Mouse (Mus musculus): ENCODE results near the gene Cux2. TPM values are rescaled to one million over a fixed set of nuclear protein-coding genes. Genes with fewer than 3 reads are reported as not detected.

The Cux2 gene
- polyA plus RNA-seq, 1 experiment from 2014 or later, result 9.0 TPM

GRCm38 (mm10) chr5:121944021-121944790, 105.7 kb downstream of the Cux2 start:
- Histone ChIP-seq H3K36me3 (ENCODE audit: insufficient read depth, low read length) (no peaks in the 10 kb centered on the region), H3K4me2 (replicated peaks; ENCODE audit: low read depth, low read length) (no peak overlapping the region), H3K4me3 (ENCODE audit: low read length) (no peak overlapping the region), H3K9ac (replicated peaks; ENCODE audit: low read length) (no peak overlapping the region), H3K9me3 (ENCODE audit: low read length) (no peaks in the 10 kb centered on the region), H3K27ac (ENCODE audit: low read length) (no peak overlapping the region), H3K4me1 (ENCODE audit: insufficient read depth, low read length) (peaks cover 20% of the 10 kb centered on the region), H3K27me3 (ENCODE audit: insufficient read depth, low read length) (no peaks in the 10 kb centered on the region)
- WGBS, result 87% methylated on average over 16 of the region's 16 CpGs
- no peak for ATAC-seq (ENCODE audit: low FRiP score, low TSS enrichment)

GRCm38 (mm10) chr5:121943472-121943871, 106.4 kb downstream of the Cux2 start:
- ATAC-seq (ENCODE audit: low FRiP score, low TSS enrichment), result no peak
- WGBS, result 61% methylated on average over 7 of the region's 7 CpGs
- no peak overlapping the region for H3K4me3 ChIP-seq (ENCODE audit: low read length)
- H3K9me3 ChIP-seq (ENCODE audit: low read length), result no peaks in the 10 kb centered on the region
- H3K27ac ChIP-seq (ENCODE audit: low read length), result no peak overlapping the region
- no peak overlapping the region for H3K9ac ChIP-seq (replicated peaks; ENCODE audit: low read length)
- H3K4me2 ChIP-seq (replicated peaks; ENCODE audit: low read depth, low read length), result no peak overlapping the region
- H3K27me3 ChIP-seq (ENCODE audit: insufficient read depth, low read length), result no peaks in the 10 kb centered on the region
- H3K36me3 ChIP-seq (ENCODE audit: insufficient read depth, low read length), result no peaks in the 10 kb centered on the region
- H3K4me1 ChIP-seq (ENCODE audit: insufficient read depth, low read length), result peaks cover 13% of the 10 kb centered on the region

GRCm38 (mm10) chr5:121938065-121938849, 111.6 kb downstream of the Cux2 start:
- Histone ChIP-seq H3K27ac (ENCODE audit: low read length) (no peak overlapping the region), H3K4me1 (ENCODE audit: insufficient read depth, low read length) (peaks cover 17% of the 10 kb centered on the region), H3K4me2 (replicated peaks; ENCODE audit: low read depth, low read length) (no peak overlapping the region), H3K36me3 (ENCODE audit: insufficient read depth, low read length) (no peaks in the 10 kb centered on the region), H3K9ac (replicated peaks; ENCODE audit: low read length) (no peak overlapping the region), H3K9me3 (ENCODE audit: low read length) (no peaks in the 10 kb centered on the region), H3K27me3 (ENCODE audit: insufficient read depth, low read length) (no peaks in the 10 kb centered on the region), H3K4me3 (ENCODE audit: low read length) (no peak overlapping the region)
- 70% methylated on average over 18 of the region's 18 CpGs for WGBS
- no peak for ATAC-seq (ENCODE audit: low FRiP score, low TSS enrichment)

- 18% methylated on average over 9 of the region's 9 CpGs for WGBS
- Histone ChIP-seq H3K4me3 (ENCODE audit: low read length) (no peak overlapping the region), H3K27me3 (ENCODE audit: insufficient read depth, low read length) (peaks cover 9% of the 10 kb centered on the region), H3K36me3 (ENCODE audit: insufficient read depth, low read length) (no peaks in the 10 kb centered on the region), H3K9me3 (ENCODE audit: low read length) (no peaks in the 10 kb centered on the region), H3K9ac (replicated peaks; ENCODE audit: low read length) (no peak overlapping the region), H3K4me1 (ENCODE audit: insufficient read depth, low read length) (peaks cover 3% of the 10 kb centered on the region; the same call in 1 of the 2 replicates), H3K27ac (ENCODE audit: low read length) (peak overlapping the region; percentile 11; the same call in 1 of the 2 replicates), H3K4me2 (replicated peaks; ENCODE audit: low read depth, low read length) (no peak overlapping the region)
- peak; percentile 32; the same call in 1 of the 2 replicates for ATAC-seq (ENCODE audit: low FRiP score, low TSS enrichment)
These were observed 119.6 kb downstream of the Cux2 start for GRCm38 (mm10) chr5:121930261-121930660.

DNA sequence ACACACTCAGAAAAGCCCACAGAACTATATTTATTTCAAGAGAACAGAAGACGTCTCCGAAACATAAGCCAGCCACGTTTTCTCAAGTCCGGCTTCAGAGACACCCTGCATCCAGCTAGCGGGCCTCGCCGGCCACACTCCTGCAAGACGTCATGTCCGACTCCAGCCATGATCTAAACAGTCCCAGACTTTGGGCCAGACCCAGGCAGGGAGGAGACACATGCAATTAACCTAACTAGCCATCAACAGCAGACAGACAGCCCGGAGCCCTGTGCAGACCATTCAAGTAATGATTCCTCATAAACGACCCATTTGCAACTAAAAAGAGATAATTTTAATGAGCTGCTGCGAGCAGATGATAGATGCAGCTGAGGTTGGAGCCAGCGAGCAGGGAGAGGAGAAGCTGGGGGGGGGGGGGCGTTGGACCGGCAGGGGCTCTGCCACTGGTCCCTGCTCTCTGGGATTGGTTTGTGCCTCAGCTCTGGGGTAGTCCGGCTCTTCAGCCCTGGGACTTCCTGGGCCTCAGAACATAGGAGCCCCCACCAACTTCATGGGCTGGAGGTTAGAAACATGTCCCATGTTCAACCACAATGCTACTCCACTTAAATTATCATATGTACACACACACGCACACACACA, 121.4 kb downstream of the Cux2 start:
- peaks cover 16% of the 10 kb centered on the region for H3K27me3 ChIP-seq (ENCODE audit: insufficient read depth, low read length)
- no peaks in the 10 kb centered on the region for H3K9me3 ChIP-seq (ENCODE audit: low read length)
- H3K27ac ChIP-seq (ENCODE audit: low read length), result no peak overlapping the region
- H3K36me3 ChIP-seq (ENCODE audit: insufficient read depth, low read length), result no peaks in the 10 kb centered on the region
- 34% methylated on average over 15 of the region's 17 CpGs for WGBS
- H3K4me1 ChIP-seq (ENCODE audit: insufficient read depth, low read length), result no peaks in the 10 kb centered on the region; the same call in 1 of the 2 replicates
- H3K4me3 ChIP-seq (ENCODE audit: low read length), result no peak overlapping the region
- peak; percentile 66 for ATAC-seq (ENCODE audit: low FRiP score, low TSS enrichment)
- H3K4me2 ChIP-seq (replicated peaks; ENCODE audit: low read depth, low read length), result no peak overlapping the region
- H3K9ac ChIP-seq (replicated peaks; ENCODE audit: low read length), result no peak overlapping the region

DNA sequence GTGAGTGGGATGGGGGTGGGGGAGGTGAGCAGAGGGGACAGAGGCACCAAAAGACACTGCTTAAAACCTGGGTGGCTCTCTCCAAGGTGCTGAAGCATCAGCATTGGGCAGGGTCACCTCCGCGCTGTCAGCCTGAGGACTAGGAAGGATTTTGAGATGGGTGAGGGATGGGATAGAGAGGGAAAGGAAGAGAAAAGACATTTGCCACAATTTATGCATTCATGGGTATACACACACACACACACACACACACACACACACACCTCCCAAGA, 123.4 kb downstream of the Cux2 start:
- ATAC-seq (ENCODE audit: low FRiP score, low TSS enrichment), result no peak
- H3K4me1 ChIP-seq (ENCODE audit: insufficient read depth, low read length), result no peaks in the 10 kb centered on the region; the same call in 1 of the 2 replicates
- 22% methylated on average over 2 of the region's 2 CpGs for WGBS

DNA sequence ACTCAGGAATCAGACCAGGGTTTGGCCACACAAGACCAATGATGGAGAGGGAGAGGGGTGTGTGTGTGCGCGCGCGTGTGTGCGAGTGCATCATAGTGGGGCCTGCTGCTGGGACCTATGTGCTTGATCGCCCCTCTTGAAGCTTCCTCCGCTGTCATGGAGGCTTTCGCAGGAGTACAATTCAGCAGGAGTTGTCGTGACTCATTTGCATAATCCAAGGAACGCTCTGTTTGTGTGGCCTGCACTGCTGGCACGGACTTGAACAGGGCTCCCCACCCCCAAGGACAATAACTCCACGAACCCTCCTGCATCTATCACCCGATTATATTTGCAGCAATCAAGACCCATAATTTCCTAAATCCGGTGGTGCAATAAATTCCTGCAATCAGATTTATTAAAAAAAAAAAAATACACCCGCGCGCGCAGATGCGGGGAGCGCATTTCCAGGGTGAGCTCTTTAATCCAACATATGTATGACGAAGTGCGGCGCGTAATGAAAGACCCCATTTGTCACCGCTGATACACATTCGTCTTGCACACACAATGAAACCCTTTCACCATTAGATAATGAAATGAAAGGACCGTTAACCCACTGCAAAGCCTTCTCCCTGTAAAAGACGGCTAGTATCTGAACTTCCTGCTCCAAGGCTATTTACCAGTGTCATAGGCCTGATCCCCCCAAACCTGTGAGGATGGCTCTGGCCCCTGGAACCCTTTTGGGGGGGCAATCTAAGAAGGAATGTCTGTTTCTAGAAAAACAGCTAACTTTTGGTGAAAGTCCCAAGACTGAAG, 124.0 kb downstream of the Cux2 start:
- ATAC-seq (ENCODE audit: low FRiP score, low TSS enrichment), result no peak
- WGBS, result 36% methylated on average over 28 of the region's 28 CpGs
- Histone ChIP-seq H3K9ac (replicated peaks; ENCODE audit: low read length) (no peak overlapping the region), H3K36me3 (ENCODE audit: insufficient read depth, low read length) (no peaks in the 10 kb centered on the region), H3K4me2 (replicated peaks; ENCODE audit: low read depth, low read length) (no peak overlapping the region), H3K4me1 (ENCODE audit: insufficient read depth, low read length) (no peaks in the 10 kb centered on the region; the same call in 1 of the 2 replicates), H3K9me3 (ENCODE audit: low read length) (no peaks in the 10 kb centered on the region), H3K27ac (ENCODE audit: low read length) (no peak overlapping the region), H3K27me3 (ENCODE audit: insufficient read depth, low read length) (peaks cover 16% of the 10 kb centered on the region), H3K4me3 (ENCODE audit: low read length) (no peak overlapping the region)

More for the DNA sequence above, 123.4 kb downstream of the Cux2 start:
- Histone ChIP-seq H3K27me3 (ENCODE audit: insufficient read depth, low read length) (peaks cover 16% of the 10 kb centered on the region), H3K9me3 (ENCODE audit: low read length) (no peaks in the 10 kb centered on the region), H3K36me3 (ENCODE audit: insufficient read depth, low read length) (no peaks in the 10 kb centered on the region), H3K9ac (replicated peaks; ENCODE audit: low read length) (no peak overlapping the region), H3K27ac (ENCODE audit: low read length) (no peak overlapping the region), H3K4me3 (ENCODE audit: low read length) (no peak overlapping the region), H3K4me2 (replicated peaks; ENCODE audit: low read depth, low read length) (no peak overlapping the region)

DNA sequence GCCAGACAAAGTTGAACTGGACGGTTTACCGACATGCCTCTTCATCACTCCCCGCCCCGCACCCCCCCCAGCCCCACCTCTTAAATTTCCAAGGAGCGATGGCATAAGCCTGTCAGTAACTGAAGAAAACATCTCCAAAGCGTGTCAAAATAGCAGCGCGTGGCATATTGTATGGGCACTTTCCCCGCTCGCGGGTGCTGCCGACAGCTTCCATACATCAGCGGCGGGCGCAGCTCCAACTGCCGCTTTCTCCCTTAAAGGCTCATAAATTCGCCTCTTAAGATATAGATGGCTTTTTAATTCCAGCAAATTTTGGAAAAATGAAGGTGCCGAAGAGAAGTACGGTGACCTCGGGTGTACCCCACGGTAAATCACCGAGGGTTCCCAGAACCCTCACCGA, 124.6 kb downstream of the Cux2 start:
- H3K9ac ChIP-seq (replicated peaks; ENCODE audit: low read length), result no peak overlapping the region
- H3K4me1 ChIP-seq (ENCODE audit: insufficient read depth, low read length), result no peaks in the 10 kb centered on the region; the same call in 1 of the 2 replicates
- 30% methylated on average over 23 of the region's 23 CpGs for whole genome bisulfite sequencing
- H3K9me3 ChIP-seq (ENCODE audit: low read length), result no peaks in the 10 kb centered on the region
- no peak overlapping the region for H3K27ac ChIP-seq (ENCODE audit: low read length)
- H3K4me3 ChIP-seq (ENCODE audit: low read length), result no peak overlapping the region
- no peak overlapping the region for H3K4me2 ChIP-seq (replicated peaks; ENCODE audit: low read depth, low read length)
- H3K27me3 ChIP-seq (ENCODE audit: insufficient read depth, low read length), result peaks cover 16% of the 10 kb centered on the region
- no peak for ATAC-seq (ENCODE audit: low FRiP score, low TSS enrichment)
- no peaks in the 10 kb centered on the region for H3K36me3 ChIP-seq (ENCODE audit: insufficient read depth, low read length)

DNA sequence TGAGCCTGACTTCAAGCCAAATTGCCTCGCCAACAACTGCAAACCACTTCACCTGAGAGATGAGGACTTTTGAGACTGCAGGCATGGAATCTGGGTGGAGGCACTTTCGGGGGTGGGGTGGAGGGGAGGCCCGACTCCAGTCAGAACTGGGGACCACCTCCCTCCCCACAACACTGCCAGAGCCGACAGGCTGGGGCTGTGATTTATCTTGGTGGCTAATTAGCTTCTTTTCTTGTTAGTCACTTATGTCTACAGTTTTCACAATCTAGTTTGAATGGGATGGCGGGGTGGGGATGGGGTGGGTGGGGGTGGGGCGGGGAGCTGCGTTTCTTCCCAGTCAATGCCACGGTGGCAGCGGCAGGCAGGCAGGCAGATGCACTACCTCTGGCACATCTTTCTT, 125.5 kb downstream of the Cux2 start:
- Histone ChIP-seq H3K36me3 (ENCODE audit: insufficient read depth, low read length) (no peaks in the 10 kb centered on the region), H3K4me1 (ENCODE audit: insufficient read depth, low read length) (no peaks in the 10 kb centered on the region; the same call in 1 of the 2 replicates), H3K27ac (ENCODE audit: low read length) (no peak overlapping the region), H3K4me3 (ENCODE audit: low read length) (no peak overlapping the region), H3K27me3 (ENCODE audit: insufficient read depth, low read length) (peaks cover 16% of the 10 kb centered on the region), H3K9me3 (ENCODE audit: low read length) (no peaks in the 10 kb centered on the region), H3K9ac (replicated peaks; ENCODE audit: low read length) (no peak overlapping the region), H3K4me2 (replicated peaks; ENCODE audit: low read depth, low read length) (no peak overlapping the region)
- 25% methylated on average over 9 of the region's 9 CpGs for WGBS
- ATAC-seq (ENCODE audit: low FRiP score, low TSS enrichment), result no peak
